Mouse (Mus musculus): ENCODE results near the gene Ap1ar. TPM values are rescaled to one million over a fixed set of nuclear protein-coding genes. Genes with fewer than 3 reads are reported as not detected.
A peak's percentile ranks its signal among the peaks of the same experiment; 100 is the strongest.

The Ap1ar gene
- polyA plus RNA-seq, 1 experiment, result not detected

GRCm38 (mm10) chr3:127848088-127848808 lies 10.9 kb upstream of the Ap1ar start:
- H3K27ac ChIP-seq (ENCODE audit: insufficient read depth, low read depth, low read length), result no peak overlapping the region
- no peaks in the 10 kb centered on the region for H3K4me1 ChIP-seq (ENCODE audit: control insufficient read depth, insufficient read depth, low read length)
- H3K4me3 ChIP-seq (ENCODE audit: insufficient read depth, low read depth, low read length), result no peak overlapping the region
- no peak for TF ChIP-seq CTCF (IDR thresholded peaks at IDR 0.05; ENCODE audit: insufficient read depth, low read depth, low read length)
- TF ChIP-seq POLR2A (IDR thresholded peaks at IDR 0.05; ENCODE audit: insufficient read depth, low read depth, low read length), result no peak
- WGBS, result 62% methylated on average over 11 of the region's 11 CpGs

GRCm38 (mm10) chr3:127843941-127844327 lies 6.6 kb upstream of the Ap1ar start:
- H3K4me3 ChIP-seq (ENCODE audit: insufficient read depth, low read depth, low read length), result no peak overlapping the region
- WGBS, result 88% methylated on average over 5 of the region's 5 CpGs
- H3K27ac ChIP-seq (ENCODE audit: insufficient read depth, low read depth, low read length), result no peak overlapping the region
- TF ChIP-seq POLR2A (IDR thresholded peaks at IDR 0.05; ENCODE audit: insufficient read depth, low read depth, low read length), result no peak
- TF ChIP-seq CTCF (IDR thresholded peaks at IDR 0.05; ENCODE audit: insufficient read depth, low read depth, low read length), result no peak
- no peaks in the 10 kb centered on the region for H3K4me1 ChIP-seq (ENCODE audit: control insufficient read depth, insufficient read depth, low read length)

GRCm38 (mm10) chr3:127843324-127843940 lies 6.1 kb upstream of the Ap1ar start:
- 96% methylated on average over 2 of the region's 2 CpGs for WGBS
- TF ChIP-seq CTCF (IDR thresholded peaks at IDR 0.05; ENCODE audit: insufficient read depth, low read depth, low read length), result no peak

GRCm38 (mm10) chr3:127841926-127842325 lies 4.6 kb upstream of the Ap1ar start:
- H3K4me1 ChIP-seq (ENCODE audit: control insufficient read depth, insufficient read depth, low read length), result no peaks in the 10 kb centered on the region
- WGBS, result 12% methylated on average over 8 of the region's 8 CpGs
- no peak overlapping the region for H3K4me3 ChIP-seq (ENCODE audit: insufficient read depth, low read depth, low read length)
- no peak overlapping the region for H3K27ac ChIP-seq (ENCODE audit: insufficient read depth, low read depth, low read length)
- TF ChIP-seq CTCF (IDR thresholded peaks at IDR 0.05; ENCODE audit: insufficient read depth, low read depth, low read length) (no peak), POLR2A (IDR thresholded peaks at IDR 0.05; ENCODE audit: insufficient read depth, low read depth, low read length) (no peak)

More at GRCm38 (mm10) chr3:127843324-127843940, 6.1 kb upstream of the Ap1ar start:
- H3K27ac ChIP-seq (ENCODE audit: insufficient read depth, low read depth, low read length), result no peak overlapping the region
- no peaks in the 10 kb centered on the region for H3K4me1 ChIP-seq (ENCODE audit: control insufficient read depth, insufficient read depth, low read length)
- H3K4me3 ChIP-seq (ENCODE audit: insufficient read depth, low read depth, low read length), result no peak overlapping the region

- 29% methylated on average over 8 of the region's 8 CpGs for WGBS
- Histone ChIP-seq H3K4me3 (ENCODE audit: insufficient read depth, low read depth, low read length) (peak overlapping the region; percentile 90), H3K4me1 (ENCODE audit: control insufficient read depth, insufficient read depth, low read length) (peaks cover 2% of the 10 kb centered on the region; the same call in 1 of the 2 replicates), H3K27ac (ENCODE audit: insufficient read depth, low read depth, low read length) (peak overlapping the region; percentile 84)
- TF ChIP-seq POLR2A (IDR thresholded peaks at IDR 0.05; ENCODE audit: insufficient read depth, low read depth, low read length) (no peak), CTCF (IDR thresholded peaks at IDR 0.05; ENCODE audit: insufficient read depth, low read depth, low read length) (no peak)
Measured at GRCm38 (mm10) chr3:127837972-127838644, 785 bp upstream of the Ap1ar start.

GRCm38 (mm10) chr3:127836798-127837153 lies 547 bp downstream of the Ap1ar start:
- peaks cover 2% of the 10 kb centered on the region; the same call in 1 of the 2 replicates for H3K4me1 ChIP-seq (ENCODE audit: control insufficient read depth, insufficient read depth, low read length)
- TF ChIP-seq CTCF (IDR thresholded peaks at IDR 0.05; ENCODE audit: insufficient read depth, low read depth, low read length), result no peak
- TF ChIP-seq POLR2A (IDR thresholded peaks at IDR 0.05; ENCODE audit: insufficient read depth, low read depth, low read length), result no peak
- no peak overlapping the region for H3K27ac ChIP-seq (ENCODE audit: insufficient read depth, low read depth, low read length)
- 1% methylated on average over 17 of the region's 17 CpGs for WGBS
- peak overlapping the region; percentile 90 for H3K4me3 ChIP-seq (ENCODE audit: insufficient read depth, low read depth, low read length)

- Histone ChIP-seq H3K4me3 (ENCODE audit: insufficient read depth, low read depth, low read length) (no peak overlapping the region), H3K4me1 (ENCODE audit: control insufficient read depth, insufficient read depth, low read length) (peaks cover 2% of the 10 kb centered on the region; the same call in 1 of the 2 replicates), H3K27ac (ENCODE audit: insufficient read depth, low read depth, low read length) (no peak overlapping the region)
- TF ChIP-seq POLR2A (IDR thresholded peaks at IDR 0.05; ENCODE audit: insufficient read depth, low read depth, low read length) (no peak), CTCF (IDR thresholded peaks at IDR 0.05; ENCODE audit: insufficient read depth, low read depth, low read length) (no peak)
- 55% methylated on average over 6 of the region's 6 CpGs for WGBS
Measured at GRCm38 (mm10) chr3:127835594-127835993, 1.7 kb downstream of the Ap1ar start.

GRCm38 (mm10) chr3:127834040-127834439 lies 3.3 kb downstream of the Ap1ar start:
- no peak overlapping the region for H3K27ac ChIP-seq (ENCODE audit: insufficient read depth, low read depth, low read length)
- peaks cover 2% of the 10 kb centered on the region; the same call in 1 of the 2 replicates for H3K4me1 ChIP-seq (ENCODE audit: control insufficient read depth, insufficient read depth, low read length)
- H3K4me3 ChIP-seq (ENCODE audit: insufficient read depth, low read depth, low read length), result no peak overlapping the region
- WGBS, result 81% methylated on average over 4 of the region's 4 CpGs
- TF ChIP-seq CTCF (IDR thresholded peaks at IDR 0.05; ENCODE audit: insufficient read depth, low read depth, low read length), result no peak
- no peak for TF ChIP-seq POLR2A (IDR thresholded peaks at IDR 0.05; ENCODE audit: insufficient read depth, low read depth, low read length)

GRCm38 (mm10) chr3:127831079-127831478 lies 6.2 kb downstream of the Ap1ar start:
- TF ChIP-seq POLR2A (IDR thresholded peaks at IDR 0.05; ENCODE audit: insufficient read depth, low read depth, low read length), result no peak
- no peak for TF ChIP-seq CTCF (IDR thresholded peaks at IDR 0.05; ENCODE audit: insufficient read depth, low read depth, low read length)
- peaks cover 7% of the 10 kb centered on the region for H3K4me1 ChIP-seq (ENCODE audit: control insufficient read depth, insufficient read depth, low read length)
- no peak overlapping the region for H3K4me3 ChIP-seq (ENCODE audit: insufficient read depth, low read depth, low read length)
- H3K27ac ChIP-seq (ENCODE audit: insufficient read depth, low read depth, low read length), result no peak overlapping the region
- 71% methylated on average over 6 of the region's 6 CpGs for WGBS
